Mouse (Mus musculus): ENCODE measurements around the gene Terf2ip. TPM values are rescaled to one million over a fixed set of nuclear protein-coding genes. Genes with fewer than 3 reads are reported as not detected.

The Terf2ip gene
- polyA plus RNA-seq, 1 experiment, result not detected

- TF ChIP-seq CTCF (IDR thresholded peaks at IDR 0.05; ENCODE audit: insufficient read depth, low read depth, low read length) (no peak), POLR2A (IDR thresholded peaks at IDR 0.05; ENCODE audit: insufficient read depth, low read depth, low read length) (no peak)
- WGBS, result 72% methylated on average over 6 of the region's 6 CpGs
- no peak overlapping the region for H3K4me3 ChIP-seq (ENCODE audit: insufficient read depth, low read depth, low read length)
- H3K27ac ChIP-seq (ENCODE audit: insufficient read depth, low read depth, low read length), result no peak overlapping the region
- no peaks in the 10 kb centered on the region for H3K4me1 ChIP-seq (ENCODE audit: control insufficient read depth, insufficient read depth, low read length)
Measured at GRCm38 (mm10) chr8:112030663-112031062, 19.5 kb downstream of the Terf2ip start.

- no peaks in the 10 kb centered on the region for H3K4me1 ChIP-seq (ENCODE audit: control insufficient read depth, insufficient read depth, low read length)
- no peak overlapping the region for H3K27ac ChIP-seq (ENCODE audit: insufficient read depth, low read depth, low read length)
- TF ChIP-seq POLR2A (IDR thresholded peaks at IDR 0.05; ENCODE audit: insufficient read depth, low read depth, low read length), result no peak
- TF ChIP-seq CTCF (IDR thresholded peaks at IDR 0.05; ENCODE audit: insufficient read depth, low read depth, low read length), result no peak
- no peak overlapping the region for H3K4me3 ChIP-seq (ENCODE audit: insufficient read depth, low read depth, low read length)
- WGBS, result 63% methylated on average over 7 of the region's 7 CpGs
Measured at GRCm38 (mm10) chr8:112033071-112033470, 21.9 kb downstream of the Terf2ip start.

- TF ChIP-seq POLR2A (IDR thresholded peaks at IDR 0.05; ENCODE audit: insufficient read depth, low read depth, low read length), result no peak
- no peak for TF ChIP-seq CTCF (IDR thresholded peaks at IDR 0.05; ENCODE audit: insufficient read depth, low read depth, low read length)
- 28% methylated on average over 8 of the region's 8 CpGs for WGBS
- Histone ChIP-seq H3K4me1 (ENCODE audit: control insufficient read depth, insufficient read depth, low read length) (no peaks in the 10 kb centered on the region), H3K27ac (ENCODE audit: insufficient read depth, low read depth, low read length) (no peak overlapping the region), H3K4me3 (ENCODE audit: insufficient read depth, low read depth, low read length) (no peak overlapping the region)
Measured at GRCm38 (mm10) chr8:112034603-112035002, 23.4 kb downstream of the Terf2ip start.

GRCm38 (mm10) chr8:112037521-112037920, 26.3 kb downstream of the Terf2ip start:
- TF ChIP-seq POLR2A (IDR thresholded peaks at IDR 0.05; ENCODE audit: insufficient read depth, low read depth, low read length) (no peak), CTCF (IDR thresholded peaks at IDR 0.05; ENCODE audit: insufficient read depth, low read depth, low read length) (no peak)
- 88% methylated on average over 18 of the region's 18 CpGs for WGBS

GRCm38 (mm10) chr8:112045182-112045581, 34.0 kb downstream of the Terf2ip start:
- no peak for TF ChIP-seq CTCF (IDR thresholded peaks at IDR 0.05; ENCODE audit: insufficient read depth, low read depth, low read length)
- TF ChIP-seq POLR2A (IDR thresholded peaks at IDR 0.05; ENCODE audit: insufficient read depth, low read depth, low read length), result no peak
- no peaks in the 10 kb centered on the region for H3K4me1 ChIP-seq (ENCODE audit: control insufficient read depth, insufficient read depth, low read length)
- 86% methylated on average over 5 of the region's 5 CpGs for WGBS
- no peak overlapping the region for H3K27ac ChIP-seq (ENCODE audit: insufficient read depth, low read depth, low read length)
- H3K4me3 ChIP-seq (ENCODE audit: insufficient read depth, low read depth, low read length), result no peak overlapping the region

More at GRCm38 (mm10) chr8:112037521-112037920, 26.3 kb downstream of the Terf2ip start:
- H3K4me1 ChIP-seq (ENCODE audit: control insufficient read depth, insufficient read depth, low read length), result no peaks in the 10 kb centered on the region
- no peak overlapping the region for H3K27ac ChIP-seq (ENCODE audit: insufficient read depth, low read depth, low read length)
- no peak overlapping the region for H3K4me3 ChIP-seq (ENCODE audit: insufficient read depth, low read depth, low read length)

- no peak overlapping the region for H3K27ac ChIP-seq (ENCODE audit: insufficient read depth, low read depth, low read length)
- no peak overlapping the region for H3K4me3 ChIP-seq (ENCODE audit: insufficient read depth, low read depth, low read length)
- no peak for TF ChIP-seq CTCF (IDR thresholded peaks at IDR 0.05; ENCODE audit: insufficient read depth, low read depth, low read length)
- TF ChIP-seq POLR2A (IDR thresholded peaks at IDR 0.05; ENCODE audit: insufficient read depth, low read depth, low read length), result no peak
- WGBS, result under 1% methylated on average over 7 of the region's 7 CpGs
- no peaks in the 10 kb centered on the region for H3K4me1 ChIP-seq (ENCODE audit: control insufficient read depth, insufficient read depth, low read length)
Measured at GRCm38 (mm10) chr8:112045896-112046295, 34.7 kb downstream of the Terf2ip start.

- Histone ChIP-seq H3K27ac (ENCODE audit: insufficient read depth, low read depth, low read length) (no peak overlapping the region), H3K4me3 (ENCODE audit: insufficient read depth, low read depth, low read length) (no peak overlapping the region), H3K4me1 (ENCODE audit: control insufficient read depth, insufficient read depth, low read length) (no peaks in the 10 kb centered on the region)
- WGBS, result 81% methylated on average over 6 of the region's 6 CpGs
- TF ChIP-seq POLR2A (IDR thresholded peaks at IDR 0.05; ENCODE audit: insufficient read depth, low read depth, low read length), result no peak
- TF ChIP-seq CTCF (IDR thresholded peaks at IDR 0.05; ENCODE audit: insufficient read depth, low read depth, low read length), result no peak
Measured at GRCm38 (mm10) chr8:112048293-112048692, 37.1 kb downstream of the Terf2ip start.

GRCm38 (mm10) chr8:112049984-112050383, 38.8 kb downstream of the Terf2ip start:
- no peak for TF ChIP-seq CTCF (IDR thresholded peaks at IDR 0.05; ENCODE audit: insufficient read depth, low read depth, low read length)
- TF ChIP-seq POLR2A (IDR thresholded peaks at IDR 0.05; ENCODE audit: insufficient read depth, low read depth, low read length), result no peak
- Histone ChIP-seq H3K4me3 (ENCODE audit: insufficient read depth, low read depth, low read length) (no peak overlapping the region), H3K27ac (ENCODE audit: insufficient read depth, low read depth, low read length) (no peak overlapping the region), H3K4me1 (ENCODE audit: control insufficient read depth, insufficient read depth, low read length) (no peaks in the 10 kb centered on the region)
- 90% methylated on average over 6 of the region's 6 CpGs for WGBS

- WGBS, result 84% methylated on average over 9 of the region's 9 CpGs
- no peak overlapping the region for H3K4me3 ChIP-seq (ENCODE audit: insufficient read depth, low read depth, low read length)
- H3K4me1 ChIP-seq (ENCODE audit: control insufficient read depth, insufficient read depth, low read length), result no peaks in the 10 kb centered on the region
- no peak overlapping the region for H3K27ac ChIP-seq (ENCODE audit: insufficient read depth, low read depth, low read length)
- TF ChIP-seq CTCF (IDR thresholded peaks at IDR 0.05; ENCODE audit: insufficient read depth, low read depth, low read length), result no peak
- TF ChIP-seq POLR2A (IDR thresholded peaks at IDR 0.05; ENCODE audit: insufficient read depth, low read depth, low read length), result no peak
Measured at GRCm38 (mm10) chr8:112051537-112051936, 40.3 kb downstream of the Terf2ip start.

- Histone ChIP-seq H3K27ac (ENCODE audit: insufficient read depth, low read depth, low read length) (no peak overlapping the region), H3K4me1 (ENCODE audit: control insufficient read depth, insufficient read depth, low read length) (no peaks in the 10 kb centered on the region), H3K4me3 (ENCODE audit: insufficient read depth, low read depth, low read length) (no peak overlapping the region)
- TF ChIP-seq POLR2A (IDR thresholded peaks at IDR 0.05; ENCODE audit: insufficient read depth, low read depth, low read length) (no peak), CTCF (IDR thresholded peaks at IDR 0.05; ENCODE audit: insufficient read depth, low read depth, low read length) (no peak)
Measured at GRCm38 (mm10) chr8:112054456-112054855, 43.3 kb downstream of the Terf2ip start.
